Mouse (Mus musculus) heart, embryonic 13.5 days (tissue): Measurements from ENCODE around the gene Nr2e3. TPM values are rescaled to one million over a fixed set of nuclear protein-coding genes. Genes with fewer than 3 reads are reported as not detected.
"Not testable (repeated sequence)": the region's sequence is repeated elsewhere in the genome, so short reads cannot be mapped to it uniquely, and the experiment has no call there.

Experiments used
- ATAC-seq: fragments of 200-750 bp; cut with Nextera tagmentation; 2 replicates; pipeline ENCODE4 v1.8.0; 2017; ENCODE audit warnings: moderate TSS enrichment; ENCODE audit not compliant: insufficient number of reproducible peaks, low FRiP score, low TSS enrichment; ENCODE audit errors: extremely low read depth
- H3K27ac ChIP-seq: fragments of 300-500 bp; sonication (generic); replicated peaks from 2 replicates; pipeline ENCODE4 v1.5.1; 2015; ENCODE audit warnings: moderate library complexity, mild to moderate bottlenecking, inconsistent platforms
- H3K27me3 ChIP-seq: fragments of 300-500 bp; sonication (generic); replicated peaks from 2 replicates; pipeline ENCODE4 v1.6.1; 2015; ENCODE audit warnings: mild to moderate bottlenecking, inconsistent platforms
- H3K36me3 ChIP-seq: fragments of 300-500 bp; sonication (generic); 2 replicates; pipeline ENCODE4 v1.6.1; 2015; ENCODE audit warnings: mild to moderate bottlenecking, inconsistent platforms
- H3K4me1 ChIP-seq: fragments of 300-500 bp; sonication (generic); 2 replicates; pipeline ENCODE4 v1.6.1; 2015; ENCODE audit warnings: inconsistent platforms
- H3K4me2 ChIP-seq: fragments of 300-500 bp; sonication (generic); 2 replicates; pipeline ENCODE4 v1.6.1; 2015; ENCODE audit warnings: inconsistent platforms, mild to moderate bottlenecking, moderate library complexity
- H3K4me3 ChIP-seq: fragments of 300-500 bp; sonication (generic); 2 replicates; pipeline ENCODE4 v1.5.1; 2015; ENCODE audit warnings: moderate library complexity, mild to moderate bottlenecking, inconsistent platforms
- H3K9ac ChIP-seq: fragments of 300-500 bp; sonication (generic); 2 replicates; pipeline ENCODE4 v1.6.1; 2015; ENCODE audit warnings: inconsistent platforms, mild to moderate bottlenecking, moderate library complexity
- H3K9me3 ChIP-seq: fragments of 300-500 bp; sonication (generic); 2 replicates; pipeline ENCODE4 v1.6.1; 2016; ENCODE audit warnings: inconsistent platforms
- WGBS: fragments of 180-500 bp; shearing (Covaris S2); methylation state at CpG from one replicate; pipeline ENCODE4 v1.1.7; 2015; ENCODE audit warnings: mixed read lengths; 5-methylcytosine and 5-hydroxymethylcytosine counted together
- polyA plus RNA-seq: library from polyadenylated mRNA; unstranded; fragments of >200 nt; fragmentation: Nextera tagmentation; extraction: Ambion mirVana; gene quantifications from 2 replicates; pipeline ENCODE4 v1.2.1, GENCODE M21; 2015

The Nr2e3 gene
- polyA plus RNA-seq, 1 experiment from 2014 or later = not detected

- ATAC-seq = no peak
- Histone ChIP-seq H3K27ac (no peak overlapping the region), H3K9ac (no peak overlapping the region), H3K4me1 (peaks cover 22% of the 10 kb centered on the region), H3K36me3 (no peaks in the 10 kb centered on the region), H3K27me3 (peaks cover 4% of the 10 kb centered on the region; the same call in 1 of the 2 replicates), H3K4me2 (no peak overlapping the region), H3K4me3 (no peak overlapping the region), H3K9me3 (no peaks in the 10 kb centered on the region)
- 53% methylated on average over 3 of the region's 3 CpGs for WGBS
Measured at GRCm38 (mm10) chr9:59964367-59964766, 3.9 kb upstream of the Nr2e3 start.

- Histone ChIP-seq H3K4me1 (peaks cover 25% of the 10 kb centered on the region), H3K27ac (no peak overlapping the region), H3K9ac (no peak overlapping the region), H3K27me3 (peaks cover 4% of the 10 kb centered on the region; the same call in 1 of the 2 replicates), H3K9me3 (no peaks in the 10 kb centered on the region), H3K4me2 (no peak overlapping the region), H3K36me3 (no peaks in the 10 kb centered on the region), H3K4me3 (no peak overlapping the region)
- whole genome bisulfite sequencing = 71% methylated on average over 14 of the region's 14 CpGs
- no peak for ATAC-seq
Measured at GRCm38 (mm10) chr9:59961201-59961955, 919 bp upstream of the Nr2e3 start.

- Histone ChIP-seq H3K4me1 (peaks cover 27% of the 10 kb centered on the region), H3K27me3 (peaks cover 4% of the 10 kb centered on the region; the same call in 1 of the 2 replicates), H3K4me2 (no peak overlapping the region), H3K9ac (no peak overlapping the region), H3K36me3 (no peaks in the 10 kb centered on the region), H3K9me3 (no peaks in the 10 kb centered on the region), H3K27ac (no peak overlapping the region), H3K4me3 (no peak overlapping the region)
- WGBS = 4% methylated on average over 8 of the region's 8 CpGs
- no peak for ATAC-seq
Measured at GRCm38 (mm10) chr9:59959276-59959675, 1.2 kb downstream of the Nr2e3 start.

- H3K9ac ChIP-seq, H3K27me3 ChIP-seq, H3K27ac ChIP-seq, H3K4me3 ChIP-seq, H3K9me3 ChIP-seq, H3K36me3 ChIP-seq, H3K4me2 ChIP-seq, ATAC-seq: not testable (repeated sequence)
- 76% methylated on average over 1 of the region's 1 CpGs for WGBS
- peaks cover 23% of the 10 kb centered on the region for H3K4me1 ChIP-seq
Measured at GRCm38 (mm10) chr9:59958115-59958514, 2.3 kb downstream of the Nr2e3 start.

- H3K27ac ChIP-seq = peak overlapping the region; percentile 63; the same call in 1 of the 2 replicates
- H3K4me3 ChIP-seq = no peak overlapping the region
- no peak for ATAC-seq
- H3K36me3 ChIP-seq = no peaks in the 10 kb centered on the region
- peaks cover 31% of the 10 kb centered on the region for H3K4me1 ChIP-seq
- H3K4me2 ChIP-seq = peak overlapping the region; percentile 42; the same call in 1 of the 2 replicates
- H3K9ac ChIP-seq = no peak overlapping the region; the same call in 1 of the 2 replicates
- 36% methylated on average over 6 of the region's 6 CpGs for WGBS
- no peaks in the 10 kb centered on the region for H3K9me3 ChIP-seq
- H3K27me3 ChIP-seq = peaks cover 4% of the 10 kb centered on the region; the same call in 1 of the 2 replicates
Measured at GRCm38 (mm10) chr9:59956496-59956895, 4.0 kb downstream of the Nr2e3 start.

DNA sequence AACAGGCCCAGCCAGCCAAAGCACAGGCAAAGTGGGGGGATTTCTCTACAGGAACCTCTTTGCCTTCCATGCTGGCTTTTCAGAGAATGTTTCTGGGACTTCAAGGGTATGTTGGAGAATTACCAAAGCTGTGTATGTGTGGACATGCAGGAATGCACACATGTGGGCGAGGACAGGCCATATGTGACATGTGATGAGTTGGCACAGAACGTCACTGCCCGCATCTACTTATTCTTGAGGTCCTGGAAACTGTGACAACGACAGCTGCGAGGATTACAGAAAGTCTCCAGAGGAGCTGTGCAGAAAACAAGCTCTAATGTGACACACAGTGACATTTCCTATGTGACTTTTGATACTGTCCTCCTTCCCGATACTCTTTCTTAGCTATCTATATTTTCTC lies 4.8 kb downstream of the Nr2e3 start:
- WGBS = 21% methylated on average over 6 of the region's 6 CpGs
- H3K4me3 ChIP-seq = no peak overlapping the region
- no peaks in the 10 kb centered on the region for H3K27me3 ChIP-seq
- H3K4me2 ChIP-seq = peak overlapping the region; percentile 42
- no peaks in the 10 kb centered on the region for H3K36me3 ChIP-seq
- H3K27ac ChIP-seq = peak overlapping the region; percentile 63
- no peaks in the 10 kb centered on the region for H3K9me3 ChIP-seq
- no peak overlapping the region for H3K9ac ChIP-seq
- ATAC-seq = no peak
- peaks cover 31% of the 10 kb centered on the region for H3K4me1 ChIP-seq

- Histone ChIP-seq H3K36me3 (no peaks in the 10 kb centered on the region), H3K4me1 (peaks cover 31% of the 10 kb centered on the region), H3K9ac (no peak overlapping the region), H3K4me2 (0 out of 2 replicates have a peak overlapping the region, but pooled peaks have one; percentile 42), H3K4me3 (no peak overlapping the region), H3K27ac (peak overlapping the region; percentile 63), H3K27me3 (no peaks in the 10 kb centered on the region), H3K9me3 (no peaks in the 10 kb centered on the region)
- ATAC-seq = no peak
- 48% methylated on average over 3 of the region's 3 CpGs for WGBS
Measured at GRCm38 (mm10) chr9:59955199-59955598, 5.3 kb downstream of the Nr2e3 start.

DNA sequence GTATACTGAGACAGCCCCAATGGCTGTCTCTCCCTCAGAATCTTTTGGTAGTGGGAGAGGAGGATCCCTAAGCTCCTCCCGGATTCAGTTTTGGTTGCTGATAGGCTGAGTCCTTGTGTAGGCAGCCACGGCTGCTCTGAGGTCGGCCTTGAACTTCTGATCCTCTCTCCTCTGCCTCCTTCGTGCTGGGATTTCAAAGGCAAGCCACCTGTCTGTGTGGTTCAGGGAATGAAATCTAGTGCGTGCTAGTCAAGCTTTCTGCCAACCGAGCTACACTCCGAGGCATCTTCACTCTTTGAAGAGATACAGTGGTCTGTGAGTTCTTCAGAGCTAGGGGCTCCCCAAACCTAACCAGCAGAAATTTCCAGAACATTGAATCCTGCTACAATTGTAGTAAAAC lies 6.9 kb downstream of the Nr2e3 start:
- WGBS = 79% methylated on average over 7 of the region's 7 CpGs
- Histone ChIP-seq H3K27ac (no peak overlapping the region), H3K4me3 (no peak overlapping the region), H3K36me3 (no peaks in the 10 kb centered on the region), H3K4me1 (peaks cover 28% of the 10 kb centered on the region), H3K9ac (no peak overlapping the region), H3K9me3 (no peaks in the 10 kb centered on the region), H3K4me2 (no peak overlapping the region), H3K27me3 (no peaks in the 10 kb centered on the region; the same call in 1 of the 2 replicates)
- ATAC-seq = no peak

DNA sequence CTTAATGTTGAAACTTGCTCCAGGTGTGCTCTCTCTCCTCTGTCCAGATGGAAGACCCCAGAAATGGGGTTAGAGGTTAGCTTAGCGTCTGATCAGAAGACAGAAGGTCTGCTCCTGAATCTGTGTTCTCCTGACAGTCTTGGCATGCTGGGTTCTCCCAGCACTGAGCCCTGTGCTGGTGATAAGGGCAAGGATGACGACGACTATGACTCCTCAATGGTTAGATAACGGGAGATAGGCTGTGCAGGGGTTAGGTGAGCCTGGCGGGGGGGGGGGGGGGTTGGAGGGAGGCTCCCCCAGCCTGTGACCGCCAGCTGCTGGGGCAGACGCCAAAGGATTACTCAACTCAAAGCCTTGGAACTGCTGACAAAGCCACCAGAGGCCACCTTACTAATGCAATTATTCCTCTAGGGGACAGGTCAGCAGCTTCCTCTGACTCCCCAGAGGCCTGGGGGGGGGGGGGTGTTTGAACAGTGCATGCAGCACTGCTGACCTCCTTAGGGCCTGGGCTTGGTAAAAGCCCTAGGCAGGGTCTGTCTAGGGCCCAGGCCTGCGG lies 7.9 kb downstream of the Nr2e3 start:
- H3K4me1 ChIP-seq = peaks cover 28% of the 10 kb centered on the region
- peaks cover 2% of the 10 kb centered on the region; the same call in 1 of the 2 replicates for H3K27me3 ChIP-seq
- 34% methylated on average over 7 of the region's 8 CpGs for WGBS
- ATAC-seq = no peak
- H3K36me3 ChIP-seq = no peaks in the 10 kb centered on the region
- no peak overlapping the region; the same call in 1 of the 2 replicates for H3K9ac ChIP-seq
- H3K27ac ChIP-seq = no peak overlapping the region
- H3K4me2 ChIP-seq = no peak overlapping the region
- no peaks in the 10 kb centered on the region for H3K9me3 ChIP-seq
- no peak overlapping the region for H3K4me3 ChIP-seq

GRCm38 (mm10) chr9:59951943-59952342 lies 8.5 kb downstream of the Nr2e3 start:
- no peak overlapping the region for H3K4me3 ChIP-seq
- H3K4me1 ChIP-seq = peaks cover 28% of the 10 kb centered on the region
- H3K27ac ChIP-seq = no peak overlapping the region
- H3K27me3 ChIP-seq = peaks cover 7% of the 10 kb centered on the region; the same call in 1 of the 2 replicates
- H3K9ac ChIP-seq = no peak overlapping the region
- WGBS = 69% methylated on average over 4 of the region's 4 CpGs
- no peak for ATAC-seq
- no peaks in the 10 kb centered on the region for H3K36me3 ChIP-seq
- H3K4me2 ChIP-seq = no peak overlapping the region
- no peaks in the 10 kb centered on the region for H3K9me3 ChIP-seq

DNA sequence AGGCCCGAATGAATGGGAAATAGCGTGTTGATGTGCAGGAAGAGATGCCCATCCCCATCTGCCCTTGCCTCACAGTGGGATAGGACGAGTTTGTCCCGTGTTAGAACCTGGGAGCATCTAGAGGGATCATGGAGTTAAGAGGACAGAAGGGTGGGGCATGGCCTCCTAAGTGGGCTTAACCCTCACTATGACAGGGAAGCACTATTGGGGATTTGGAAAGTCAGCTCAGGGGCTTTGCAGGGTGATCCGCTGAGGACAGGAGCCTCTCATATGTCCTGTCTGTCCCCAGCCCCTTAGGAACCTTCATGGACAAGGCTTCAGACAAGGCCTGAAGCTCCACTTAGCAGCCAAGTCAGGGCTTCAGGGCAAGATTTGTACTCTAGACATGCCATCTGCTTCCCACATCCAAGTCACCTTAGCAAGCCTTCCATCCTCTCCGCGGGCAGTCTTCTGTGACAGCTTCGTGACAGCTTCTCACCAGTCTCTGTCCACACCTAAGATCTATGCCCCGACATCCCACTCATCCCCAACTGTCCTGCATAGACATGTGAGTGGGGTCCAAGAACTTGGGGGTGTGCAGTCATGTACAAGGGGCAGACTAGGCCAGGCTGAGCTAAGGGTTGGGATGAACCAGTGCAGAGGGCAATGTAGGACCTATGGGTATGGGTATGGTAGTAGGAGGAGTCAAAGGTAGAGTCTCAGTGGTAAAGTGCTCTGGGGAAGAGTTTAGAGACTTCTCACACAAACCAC lies 9.3 kb downstream of the Nr2e3 start:
- no peak overlapping the region for H3K9ac ChIP-seq
- H3K36me3 ChIP-seq = no peaks in the 10 kb centered on the region
- no peak overlapping the region for H3K4me3 ChIP-seq
- no peak for ATAC-seq
- WGBS = 88% methylated on average over 9 of the region's 9 CpGs
- peaks cover 26% of the 10 kb centered on the region for H3K4me1 ChIP-seq
- H3K9me3 ChIP-seq = no peaks in the 10 kb centered on the region
- H3K4me2 ChIP-seq = no peak overlapping the region
- H3K27ac ChIP-seq = no peak overlapping the region
- H3K27me3 ChIP-seq = peaks cover 7% of the 10 kb centered on the region; the same call in 1 of the 2 replicates
